ENCODE assay signal across 8 mouse cellular contexts in genomic region chr2:137116025-137116674, GRCm38 (mm10). TPM values are rescaled to one million over a fixed set of nuclear protein-coding genes. Genes with fewer than 3 reads are reported as not detected.
DNase-seq lines count a peak whose midpoint lies in the region; ATAC-seq and TF ChIP-seq lines count a peak whose summit lies in the region.

Jag1 (minus strand) TSS chr2:137116644.

- no peak for TF ChIP-seq POLR2A in cerebellum, adult 2 months (IDR thresholded peaks at IDR 0.05; ENCODE audit: borderline replicate concordance, insufficient read depth, low read length)
- TF ChIP-seq POLR2A in small intestine, adult 2 months (IDR thresholded peaks at IDR 0.05; ENCODE audit: low read depth, low read length) = no peak

- H3K4me1 ChIP-seq in cerebellum, adult 2 months (ENCODE audit: control insufficient read depth, insufficient read depth, low read length) = 0 out of 2 replicates have a peak, but pooled peaks cover 3% of the 10 kb centered on the region
- H3K4me1 ChIP-seq in forebrain, embryonic 11.5 days (replicated peaks; ENCODE audit: control insufficient read depth, insufficient read depth, low read length) = peaks cover 10% of the 10 kb centered on the region; the same call in 1 of the 2 replicates
- H3K4me1 ChIP-seq in midbrain, embryonic 10.5 days = peaks cover 53% of the 10 kb centered on the region
- H3K4me1 ChIP-seq in small intestine, adult 2 months (ENCODE audit: control insufficient read depth, insufficient read depth, insufficient read length, low read length) = peaks cover 5% of the 10 kb centered on the region; the same call in 1 of the 2 replicates

- peak in 1 of 2 experiments; percentile 27 for DNase-seq in cerebellum, adult 2 months
- DNase-seq in cerebellum, adult 11 months = no peak
- DNase-seq in WW6 (ENCODE audit: low read depth, low spot score) = peak; percentile 53
- DNase-seq in forebrain, embryonic 11.5 days (ENCODE audit: low spot score) = peak; percentile 87
- peak; percentile 60 to 67 for DNase-seq in heart, postnatal 36 days
- DNase-seq in layer of hippocampus, postnatal 10 days (ENCODE audit: low spot score in 2 of 2) = peak; percentile 51 to 62
- DNase-seq in midbrain, embryonic 10.5 days (ENCODE audit: low spot score) = peak; percentile 83

- intact Hi-C loops in heart, postnatal 36 days (cut with DNase I) = loop anchor here (1.0 to 10.0 kb wide), 7 partner anchors 118 to 1159 kb away; partner anchors contain the start of genes AL731706.1, Mkks and Slx4ip

- peak within 1 kb of the TSS; percentile 54 for H3K4me3 ChIP-seq in cerebellum, adult 2 months (replicated peaks; ENCODE audit: insufficient read depth, low read depth, low read length)
- peak within 1 kb of the TSS; percentile 65 for H3K4me3 ChIP-seq in forebrain, embryonic 11.5 days (ENCODE audit: low read depth, low read length)
- peak within 1 kb of the TSS; percentile 81 for H3K4me3 ChIP-seq in midbrain, embryonic 10.5 days
- H3K4me3 ChIP-seq in small intestine, adult 2 months (ENCODE audit: low read depth, low read length) = peak within 1 kb of the TSS; percentile 85

- ATAC-seq in forebrain, embryonic 11.5 days (replicated peaks; ENCODE audit: low FRiP score) = peak; percentile 53

- peaks cover 7% of the 10 kb centered on the region; the same call in 1 of the 2 replicates for H3K27me3 ChIP-seq in cerebellum, adult 2 months (ENCODE audit: control insufficient read depth, insufficient read depth, low read length)
- H3K27me3 ChIP-seq in forebrain, embryonic 11.5 days (ENCODE audit: control insufficient read depth, insufficient read depth, low read length) = no peaks in the 10 kb centered on the region; the same call in 1 of the 2 replicates
- peaks cover 21% of the 10 kb centered on the region for H3K27me3 ChIP-seq in midbrain, embryonic 10.5 days (ENCODE audit: low read depth, poor library complexity, severe bottlenecking)
- no peaks in the 10 kb centered on the region for H3K27me3 ChIP-seq in small intestine, adult 2 months (ENCODE audit: control insufficient read depth, insufficient read depth, low read length)

- under 1% methylated on average over 59 of the region's 59 CpGs for WGBS in cerebellum, adult 2 months
- WGBS in forebrain, embryonic 11.5 days = under 1% methylated on average over 56 of the region's 59 CpGs
- under 1% methylated on average over 59 of the region's 59 CpGs for WGBS in midbrain, embryonic 10.5 days
- under 1% methylated on average over 59 of the region's 59 CpGs for WGBS in small intestine, adult 2 months

- no peaks in the 10 kb centered on the region for H3K36me3 ChIP-seq in forebrain, embryonic 11.5 days (ENCODE audit: control insufficient read depth, insufficient read depth, low read length)
- peaks cover 10% of the 10 kb centered on the region; the same call in 1 of the 2 replicates for H3K36me3 ChIP-seq in midbrain, embryonic 10.5 days
- no peaks in the 10 kb centered on the region for H3K36me3 ChIP-seq in small intestine, adult 2 months (ENCODE audit: control insufficient read depth, insufficient read depth, low read length)

- peak within 1 kb of the TSS; percentile 88 for H3K4me2 ChIP-seq in forebrain, embryonic 11.5 days (ENCODE audit: low read depth, low read length, severe bottlenecking)

- no peak for TF ChIP-seq CTCF in cerebellum, adult 2 months (IDR thresholded peaks at IDR 0.05; ENCODE audit: borderline replicate concordance, insufficient read depth, low read depth, low read length)
- TF ChIP-seq CTCF in small intestine, adult 2 months (IDR thresholded peaks at IDR 0.05; ENCODE audit: extremely low read depth, insufficient read length, insufficient replicate concordance, low read depth, low read length) = no peak

- no peak within 1 kb of the TSS; the same call in 1 of the 2 replicates for H3K27ac ChIP-seq in cerebellum, adult 2 months (ENCODE audit: insufficient read depth, low read length)
- peak within 1 kb of the TSS; percentile 91 for H3K27ac ChIP-seq in forebrain, embryonic 11.5 days (ENCODE audit: low read depth, low read length)
- H3K27ac ChIP-seq in midbrain, embryonic 10.5 days (replicated peaks) = peak within 1 kb of the TSS; percentile 97
- peak within 1 kb of the TSS; percentile 97 for H3K27ac ChIP-seq in small intestine, adult 2 months (ENCODE audit: insufficient read depth, low read depth, low read length)

- peak within 1 kb of the TSS; percentile 77 for H3K9ac ChIP-seq in forebrain, embryonic 11.5 days (ENCODE audit: low read length)

- H3K9me3 ChIP-seq in forebrain, embryonic 11.5 days (ENCODE audit: control insufficient read depth, low read length) = no peaks in the 10 kb centered on the region
- no peaks in the 10 kb centered on the region for H3K9me3 ChIP-seq in midbrain, embryonic 10.5 days (replicated peaks)

RNA-seq across cellular contexts. Expression of gene Jag1, which starts in this region (rescaled TPM):
- 2.4 and 3.1 TPM in 2 replicates for polyA plus RNA-seq in cerebellum, adult 2 months (2012; rRNA removed)
- polyA plus RNA-seq in forebrain, embryonic 11.5 days (2014; fragmentation: Nextera tagmentation; extraction: Ambion mirVana) = 19.6 and 20.6 TPM in 2 replicates
- total RNA-seq in heart, postnatal 36 days (2021) = 10 to 100 TPM; 11.5 to 12.7 TPM
- total RNA-seq in layer of hippocampus, postnatal 10 days (2021) = 1 to 10 TPM; 9.4 to 9.7 TPM
- 38.9 and 42.4 TPM in 2 replicates for polyA plus RNA-seq in midbrain, embryonic 10.5 days (2016; fragmentation: Nextera tagmentation; extraction: Ambion mirVana)
- 2.7 and 3.2 TPM in 2 replicates for polyA plus RNA-seq in small intestine, adult 2 months (2012; rRNA removed)
